16 mouse cellular contexts compared by ENCODE assay signal in the genomic region with DNA sequence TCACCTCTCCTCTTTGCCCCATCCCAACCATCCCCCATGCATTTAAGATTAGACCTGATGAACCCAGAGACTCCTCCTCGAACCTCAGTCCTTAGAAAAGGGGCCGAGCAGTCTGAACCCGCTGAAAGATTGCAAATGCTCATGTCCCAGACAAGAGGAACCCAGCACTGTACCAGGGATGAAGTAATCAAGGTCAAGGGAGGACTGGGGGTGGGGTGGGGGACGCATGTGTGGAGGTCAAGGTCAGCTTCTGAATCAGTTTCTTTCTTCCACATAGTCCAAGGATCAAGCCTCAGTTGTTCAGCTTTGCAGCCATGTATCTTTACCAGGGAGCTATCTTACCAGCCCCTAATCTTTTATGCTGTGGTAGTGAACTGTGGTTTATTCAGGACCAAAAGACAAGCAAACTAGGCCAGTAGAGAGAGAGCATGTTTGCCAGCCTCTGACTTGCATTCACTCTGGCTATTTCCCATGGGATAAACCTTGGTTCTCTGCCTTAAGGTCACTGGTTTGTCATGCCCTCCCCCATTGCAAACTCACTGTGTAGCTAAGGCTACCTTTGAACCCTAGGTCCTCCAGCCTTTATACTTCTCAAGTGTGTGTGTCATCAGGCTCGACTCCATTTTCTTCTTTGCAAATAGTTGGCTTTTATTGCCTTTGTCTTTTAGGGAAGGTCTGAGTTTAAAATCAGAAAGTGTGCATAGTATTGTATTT. TPM values are rescaled to one million over a fixed set of nuclear protein-coding genes. Genes with fewer than 3 reads are reported as not detected.
DNase-seq lines count a peak whose midpoint lies in the region; ATAC-seq and TF ChIP-seq lines count a peak whose summit lies in the region.
"Had no signal": no experiment of that assay in that cellular context is flagged by ENCODE, and none has a peak within 500 bp of the region (broad histone marks: within the 10 kb centered on the region; RNA-seq: fewer than 3 reads in every experiment).

No protein-coding gene starts in this region.

- H3K79me2 ChIP-seq in liver, adult 2 months (ENCODE audit: control insufficient read depth, insufficient read depth, low read length), result peaks cover 43% of the 10 kb centered on the region

- TF ChIP-seq POLR2A in liver, adult 2 months (IDR thresholded peaks at IDR 0.05; ENCODE audit: extremely low read depth, insufficient read depth, low read length), result no peak

- ATAC-seq in hindbrain, embryonic 16.5 days, result no peak
- ATAC-seq in intestine, embryonic 16.5 days, result peak; percentile 44
- ATAC-seq: inflammation-experienced regulatory T-cells, adult 6 months had no signal

- H3K36me3 ChIP-seq in hindbrain, embryonic 10.5 days, result peaks cover 49% of the 10 kb centered on the region
- H3K36me3 ChIP-seq in hindbrain, embryonic 16.5 days (ENCODE audit: control insufficient read depth, insufficient read depth, low read length), result no peaks in the 10 kb centered on the region
- no peaks in the 10 kb centered on the region for H3K36me3 ChIP-seq in liver, adult 2 months (ENCODE audit: control insufficient read depth, insufficient read depth, low read length)
- no peaks in the 10 kb centered on the region for H3K36me3 ChIP-seq in intestine, embryonic 16.5 days (ENCODE audit: control insufficient read depth, insufficient read depth, low read length)

- no peak for TF ChIP-seq CTCF in liver, adult 2 months (IDR thresholded peaks at IDR 0.05; ENCODE audit: low read depth, low read length)

- no peak overlapping the region for H3K4me2 ChIP-seq in hindbrain, embryonic 16.5 days (ENCODE audit: low read length)
- H3K4me2 ChIP-seq in intestine, embryonic 16.5 days (ENCODE audit: low read depth, low read length), result no peak overlapping the region
- H3K4me2 ChIP-seq: limb, embryonic 13.5 days; lung, embryonic 15.5 days had no signal

- DNase-seq in hindbrain, embryonic 10.5 days (ENCODE audit: low spot score), result no peak
- DNase-seq in liver, adult 2 months (ENCODE audit: extremely low read depth, low read depth, low spot score), result peak; percentile 90
- DNase-seq in liver, result no peak
- DNase-seq in adrenal gland, postnatal 36 days, result peak; percentile 44 to 59
- DNase-seq in right cerebral cortex, adult 2 months (ENCODE audit: low spot score in 2 of 2), result no peak
- DNase-seq: cerebellum, adult 11-12 months; cerebellum, postnatal 36 days; gastrocnemius, postnatal 14 days; right cerebral cortex, adult 18-20 months; spleen, adult 18-20 months; thymus, postnatal 36 days had no signal

- no peak overlapping the region for H3K4me3 ChIP-seq in hindbrain, embryonic 10.5 days
- H3K4me3 ChIP-seq in hindbrain, embryonic 16.5 days (ENCODE audit: low read length), result no peak overlapping the region
- no peak overlapping the region for H3K4me3 ChIP-seq in liver, adult 2 months (ENCODE audit: insufficient read depth, low read depth, low read length)
- H3K4me3 ChIP-seq in intestine, embryonic 16.5 days (ENCODE audit: low read length), result no peak overlapping the region
- H3K4me3 ChIP-seq: limb, embryonic 13.5 days; lung, embryonic 15.5 days had no signal

- no peaks in the 10 kb centered on the region for H3K27me3 ChIP-seq in hindbrain, embryonic 10.5 days (ENCODE audit: insufficient read depth, poor library complexity, severe bottlenecking)
- H3K27me3 ChIP-seq in hindbrain, embryonic 16.5 days (replicated peaks; ENCODE audit: control insufficient read depth, insufficient read depth, low read length), result no peaks in the 10 kb centered on the region
- no peaks in the 10 kb centered on the region for H3K27me3 ChIP-seq in liver, adult 2 months (ENCODE audit: control insufficient read depth, insufficient read depth, low read length)
- no peaks in the 10 kb centered on the region for H3K27me3 ChIP-seq in intestine, embryonic 16.5 days (replicated peaks; ENCODE audit: control insufficient read depth, insufficient read depth, low read length)
- H3K27me3 ChIP-seq: limb, embryonic 13.5 days; lung, embryonic 15.5 days had no signal

- H3K27ac ChIP-seq in hindbrain, embryonic 10.5 days, result peak overlapping the region; percentile 51; the same call in 1 of the 2 replicates
- no peak overlapping the region for H3K27ac ChIP-seq in hindbrain, embryonic 16.5 days (ENCODE audit: low read depth, low read length)
- H3K27ac ChIP-seq in liver, adult 2 months (replicated peaks; ENCODE audit: insufficient read depth, low read depth, low read length), result peak overlapping the region; percentile 62
- H3K27ac ChIP-seq in intestine, embryonic 16.5 days (ENCODE audit: low read length), result peak overlapping the region; percentile 55
- H3K27ac ChIP-seq: limb, embryonic 13.5 days; lung, embryonic 15.5 days had no signal

- H3K9ac ChIP-seq in hindbrain, embryonic 16.5 days (ENCODE audit: low read depth, low read length), result no peak overlapping the region
- H3K9ac ChIP-seq in liver, adult 2 months (ENCODE audit: low read depth, low read length), result no peak overlapping the region
- H3K9ac ChIP-seq in intestine, embryonic 16.5 days (ENCODE audit: low read depth, low read length), result no peak overlapping the region
- H3K9ac ChIP-seq: limb, embryonic 13.5 days; lung, embryonic 15.5 days had no signal

- H3K9me3 ChIP-seq in hindbrain, embryonic 10.5 days, result no peaks in the 10 kb centered on the region
- H3K9me3 ChIP-seq in hindbrain, embryonic 16.5 days (ENCODE audit: control insufficient read depth, low read length), result no peaks in the 10 kb centered on the region
- no peaks in the 10 kb centered on the region for H3K9me3 ChIP-seq in intestine, embryonic 16.5 days (ENCODE audit: control insufficient read depth, low read length)
- H3K9me3 ChIP-seq: limb, embryonic 13.5 days; lung, embryonic 15.5 days had no signal

- 76% methylated on average over 5 of the region's 5 CpGs for WGBS in hindbrain, embryonic 10.5 days
- 62% methylated on average over 5 of the region's 5 CpGs for WGBS in hindbrain, embryonic 16.5 days
- 14% methylated on average over 5 of the region's 5 CpGs for WGBS in liver, adult 2 months
- WGBS in intestine, embryonic 16.5 days, result 60% methylated on average over 5 of the region's 5 CpGs

- peaks cover 93% of the 10 kb centered on the region for H3K4me1 ChIP-seq in hindbrain, embryonic 10.5 days (replicated peaks)
- peaks cover 63% of the 10 kb centered on the region for H3K4me1 ChIP-seq in hindbrain, embryonic 16.5 days (ENCODE audit: control insufficient read depth, insufficient read depth, low read depth, low read length)
- H3K4me1 ChIP-seq in liver, adult 2 months (ENCODE audit: control insufficient read depth, insufficient read depth, low read length), result peaks cover 56% of the 10 kb centered on the region
- peaks cover 52% of the 10 kb centered on the region for H3K4me1 ChIP-seq in intestine, embryonic 16.5 days (ENCODE audit: control insufficient read depth, insufficient read depth, low read length)

RNA-seq across cellular contexts. Expression of a gene that starts 46.2 kb away (rescaled TPM):
- 116 and 121 TPM in 2 replicates for polyA plus RNA-seq in hindbrain, embryonic 10.5 days (2016; fragmentation: Nextera tagmentation; extraction: Ambion mirVana)
- polyA plus RNA-seq in hindbrain, embryonic 16.5 days (2015; fragmentation: Nextera tagmentation; extraction: Ambion mirVana), result 83.2 and 86.8 TPM in 2 replicates
- total RNA-seq in liver, adult 2 months (2014; rRNA removed), result 16.7 and 20.3 TPM in 2 replicates
- polyA plus RNA-seq in liver, adult 2 months (2012; rRNA removed), result 51.8 and 51.9 TPM in 2 replicates
- 100 to 1,000 TPM in 1 of 2 experiments, 10 to 100 TPM in 1; 99.7 to 102 TPM for total RNA-seq in adrenal gland, postnatal 36 days (2021)
- 112 and 117 TPM in 2 replicates for polyA plus RNA-seq in intestine, embryonic 16.5 days (2015; fragmentation: Nextera tagmentation; extraction: Ambion mirVana)

RNA-seq across cellular contexts. Expression of a gene that starts 46.3 kb away (rescaled TPM):
- polyA plus RNA-seq in hindbrain, embryonic 10.5 days (2016; fragmentation: Nextera tagmentation; extraction: Ambion mirVana), result 7.6 and 8.9 TPM in 2 replicates
- polyA plus RNA-seq in hindbrain, embryonic 16.5 days (2015; fragmentation: Nextera tagmentation; extraction: Ambion mirVana), result 4.4 and 4.7 TPM in 2 replicates
- 9.3 and 9.8 TPM in 2 replicates for total RNA-seq in liver, adult 2 months (2014; rRNA removed)
- polyA plus RNA-seq in liver, adult 2 months (2012; rRNA removed), result 10.7 and 11.0 TPM in 2 replicates
- total RNA-seq in adrenal gland, postnatal 36 days (2021), result 10 to 100 TPM; 21.2 to 25.4 TPM
- polyA plus RNA-seq in intestine, embryonic 16.5 days (2015; fragmentation: Nextera tagmentation; extraction: Ambion mirVana), result 7.2 and 7.7 TPM in 2 replicates

Comparison
In these comparisons a context has a peak if more than half of its experiments do, and no peak if none do; other contexts are left out.
1. DNase-seq: peak in liver, adult 2 months (single experiment) and adrenal gland, postnatal 36 days (2 of 2); none in hindbrain, embryonic 10.5 days (single experiment), liver (single experiment) and right cerebral cortex, adult 2 months (0 of 2).